Mouse (Mus musculus): ENCODE results near the gene Slc39a2.
"Not testable (repeated sequence)": the region's sequence is repeated elsewhere in the genome, so short reads cannot be mapped to it uniquely, and the experiment has no call there.

GRCm38 (mm10) chr14:51855280-51855679 is 37.4 kb upstream of the Slc39a2 start:
- not testable (repeated sequence) for TF ChIP-seq CTCF, EP300 (IDR thresholded peaks at IDR 0.05; ENCODE audit: low read depth)

Data from heart, postnatal 0 days (tissue).